Mouse (Mus musculus): ENCODE results near the gene Csnka2ip. TPM values are rescaled to one million over a fixed set of nuclear protein-coding genes. Genes with fewer than 3 reads are reported as not detected.

Csnka2ip gene
- polyA plus RNA-seq (2017; shearing (Covaris generic)) = not detected

DNA sequence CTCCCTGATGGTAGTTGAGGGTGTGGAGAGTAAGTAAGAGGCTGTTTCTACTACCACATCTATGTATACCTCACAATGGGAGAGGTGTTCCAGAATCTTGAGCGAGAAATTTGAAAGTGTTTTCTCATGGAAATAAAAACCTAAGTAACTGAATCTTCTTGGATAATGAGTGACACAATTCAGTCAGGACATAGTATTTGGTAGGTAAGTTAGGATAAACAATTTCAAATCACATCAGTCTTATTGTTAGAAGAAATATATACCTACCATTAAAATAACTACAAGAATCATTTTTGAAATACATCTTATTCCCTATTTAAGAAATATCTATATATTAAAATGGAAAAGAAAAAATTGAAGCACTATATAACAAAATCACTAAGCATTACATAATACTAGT is at the start of gene Csnka2ip:
TSS of gene Csnka2ip (minus strand) at position 101 of the 400 bp plus-strand sequence.

Other genes with a start within 250 kb of the Csnka2ip start
- 10 to 100 TPM; 36.0 to 48.6 TPM for gene 4930453N24Rik, start 168.8 kb upstream of the Csnka2ip start, polyA plus RNA-seq (2017; shearing (Covaris generic))
- 10 to 100 TPM; 19.0 to 25.7 TPM for gene Zfp654, start 249.2 kb upstream of the Csnka2ip start, polyA plus RNA-seq (2017; shearing (Covaris generic))
- gene Cggbp1, start 249.6 kb upstream of the Csnka2ip start, polyA plus RNA-seq (2017; shearing (Covaris generic)) = 100 to 1,000 TPM in 1 of 2 experiments, 10 to 100 TPM in 1; 82.2 to 122 TPM